Mouse (Mus musculus) ES-E14 (cell line): ENCODE measurements around the gene Rasgrp1. TPM values are rescaled to one million over a fixed set of nuclear protein-coding genes. Genes with fewer than 3 reads are reported as not detected.

Source experiments
- DNase-seq: peaks from one replicate; pipeline ENCODE4 v3.0.0-alpha.2; 2013; ENCODE audit warnings: low read depth, low spot score
- H3K27ac ChIP-seq: 2 replicates; pipeline ENCODE4 v1.5.1; 2012; ENCODE audit warnings: low read depth, mild to moderate bottlenecking, low read length, moderate library complexity, mixed read lengths; ENCODE audit not compliant: poor library complexity, insufficient read depth, severe bottlenecking
- H3K36me3 ChIP-seq: 2 replicates; pipeline ENCODE4 v1.6.1; 2012; ENCODE audit warnings: mild to moderate bottlenecking, low read length, moderate library complexity, mixed read lengths; ENCODE audit not compliant: control insufficient read depth, poor library complexity, insufficient read depth, severe bottlenecking
- H3K4me1 ChIP-seq, 2 experiments: fragments of 150-350 bp in 1 of 2; sonication (generic) in 1 of 2; 2 replicates each; pipeline ENCODE4 v1.6.1; 2012; ENCODE audit warnings: low read length in 2 of 2, mild to moderate bottlenecking in 1 of 2, mixed read lengths in 1 of 2; ENCODE audit not compliant: control insufficient read depth in 2 of 2, insufficient read depth in 2 of 2, poor library complexity in 1 of 2
- H3K4me3 ChIP-seq, 2 experiments: fragments of 150-350 bp in 1 of 2; sonication (generic) in 1 of 2; 2 replicates each; pipeline ENCODE4 v1.5.1; 2012; ENCODE audit warnings: low read length in 2 of 2, low read depth in 1 of 2, mild to moderate bottlenecking in 1 of 2, mixed read lengths in 1 of 2; ENCODE audit not compliant: insufficient read depth in 1 of 2, poor library complexity in 1 of 2, severe bottlenecking in 1 of 2
- H3K9ac ChIP-seq: 2 replicates; pipeline ENCODE4 v1.6.1; 2012; ENCODE audit warnings: low read depth, mild to moderate bottlenecking, low read length, mixed read lengths; ENCODE audit not compliant: poor library complexity, insufficient read depth, severe bottlenecking
- H3K9me3 ChIP-seq: fragments of 150-350 bp; sonication (generic); 2 replicates; pipeline ENCODE4 v1.6.1; 2012; ENCODE audit warnings: low read depth, mild to moderate bottlenecking, low read length; ENCODE audit not compliant: control insufficient read depth, insufficient read depth
- CHD2 ChIP-seq: IDR thresholded peaks from 2 replicates; pipeline ENCODE4 v1.6.1; 2014; ENCODE audit warnings: mild to moderate bottlenecking, low read depth, low read length, inconsistent platforms
- HCFC1 ChIP-seq: IDR thresholded peaks from 2 replicates; pipeline ENCODE4 v1.6.1; 2012; ENCODE audit warnings: low read length, inconsistent platforms, borderline replicate concordance; ENCODE audit not compliant: insufficient read depth
- MAFK ChIP-seq: IDR thresholded peaks from 2 replicates; pipeline ENCODE4 v1.6.1; 2014; ENCODE audit warnings: mild to moderate bottlenecking, low read depth, low read length, inconsistent platforms; ENCODE audit not compliant: insufficient read depth
- ZC3H11A ChIP-seq: IDR thresholded peaks from 2 replicates; pipeline ENCODE4 v1.6.1; 2012; ENCODE audit warnings: low read depth, mild to moderate bottlenecking, inconsistent platforms, low read length, borderline replicate concordance
- ZNF384 ChIP-seq: IDR thresholded peaks from 2 replicates; pipeline ENCODE4 v1.6.1; 2012; ENCODE audit warnings: low read depth, low read length, inconsistent platforms
- in situ Hi-C, 2 experiments: fragments of 600-800 bp; cut with MboI; formaldehyde crosslinking; loops; one replicate each; pipeline ENCODE4 v1.15.1; 2025; ENCODE audit warnings: low sequenced_read_pairs in 2 of 2, inconsistent platforms in 1 of 2; ENCODE audit not compliant: unreplicated experiment in 2 of 2
- total RNA-seq: library from RNA; depleted of rRNA; stranded (reverse); fragments of 300-350 nt; gene quantifications from 2 replicates; pipeline ENCODE4 v1.2.3, GENCODE M21; 2012

The Rasgrp1 gene
- total RNA-seq, 1 experiment, result 0.67 TPM

DNA sequence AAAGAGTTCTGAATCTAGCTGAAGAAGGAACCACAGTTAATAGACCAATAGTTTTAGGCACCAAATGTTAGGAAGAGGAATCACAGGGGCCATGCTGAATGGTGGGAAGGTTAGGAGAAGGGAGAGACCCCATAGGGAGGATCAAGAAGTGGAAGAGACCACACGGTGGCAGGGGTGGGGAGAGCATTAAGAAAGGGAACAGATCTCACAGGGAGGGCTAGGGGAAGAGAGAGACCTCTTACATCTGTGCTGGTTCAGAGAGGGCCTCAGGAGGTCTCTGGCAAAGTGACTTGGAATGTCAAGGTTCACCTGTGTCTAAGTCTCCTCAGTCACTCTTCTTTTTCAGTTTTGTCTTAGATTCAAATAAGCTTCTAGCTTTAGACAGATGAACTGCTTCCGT, 30.8 kb downstream of the Rasgrp1 start:
- in situ Hi-C loops, result no loop called here
- no peak for TF ChIP-seq CHD2
- TF ChIP-seq ZNF384, result no peak
- no peak for TF ChIP-seq ZC3H11A
- no peak for TF ChIP-seq HCFC1
- no peak for TF ChIP-seq MAFK
- no peaks in the 10 kb centered on the region for H3K36me3 ChIP-seq
- no peaks in the 10 kb centered on the region for H3K4me1 ChIP-seq
- H3K9ac ChIP-seq, result no peak overlapping the region
- no peak for DNase-seq
- no peaks in the 10 kb centered on the region for H3K9me3 ChIP-seq
- H3K27ac ChIP-seq, result no peak overlapping the region
- H3K4me3 ChIP-seq, result no peak overlapping the region

DNA sequence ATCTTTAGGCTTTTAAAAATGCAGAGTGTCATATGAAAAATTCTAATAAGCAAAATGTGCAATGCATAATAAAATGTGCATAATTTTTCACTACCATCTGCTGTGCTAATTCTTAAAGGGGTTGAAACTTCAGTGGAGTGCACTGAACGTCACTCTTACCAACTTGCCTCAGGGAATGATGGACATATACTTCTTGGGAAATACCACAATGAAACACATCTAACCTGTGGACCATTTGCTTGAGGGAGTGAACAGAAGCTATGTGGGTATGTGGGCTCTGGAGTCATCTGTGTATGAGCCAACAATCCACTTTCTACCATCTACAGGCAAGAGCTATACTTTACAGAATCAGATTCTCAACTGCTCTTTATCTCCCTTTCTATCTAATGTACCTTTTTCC, 31.5 kb downstream of the Rasgrp1 start:
- Histone ChIP-seq H3K9ac (no peak overlapping the region), H3K4me1 (no peaks in the 10 kb centered on the region), H3K4me3 (no peak overlapping the region), H3K27ac (no peak overlapping the region), H3K36me3 (no peaks in the 10 kb centered on the region), H3K9me3 (no peaks in the 10 kb centered on the region)
- no peak for TF ChIP-seq HCFC1
- TF ChIP-seq ZNF384, result no peak
- TF ChIP-seq CHD2, result no peak
- TF ChIP-seq MAFK, result no peak
- TF ChIP-seq ZC3H11A, result no peak
- no peak for DNase-seq
- in situ Hi-C loops, result no loop called here

DNA sequence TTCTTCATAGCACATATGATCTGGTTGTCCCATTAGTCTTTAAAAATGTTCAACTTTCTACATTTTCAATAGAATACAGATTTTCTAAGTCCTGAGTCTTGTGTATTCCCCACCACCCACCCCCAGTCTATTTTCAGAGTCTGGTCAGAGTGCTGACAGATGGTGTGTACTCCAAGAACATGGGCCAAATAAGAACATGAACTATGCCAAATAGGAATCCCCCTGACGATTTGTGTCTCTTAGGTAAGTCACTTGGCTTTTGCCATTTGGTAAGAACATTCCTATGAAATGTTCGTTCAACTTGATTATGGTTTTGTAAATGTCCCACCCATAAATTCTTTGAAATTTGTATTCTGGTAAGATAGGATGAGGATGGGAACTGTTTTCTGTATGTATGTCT, 33.8 kb downstream of the Rasgrp1 start:
- H3K36me3 ChIP-seq, result no peaks in the 10 kb centered on the region
- TF ChIP-seq MAFK (no peak), ZC3H11A (no peak), HCFC1 (no peak), CHD2 (no peak), ZNF384 (no peak)
- H3K9ac ChIP-seq, result no peak overlapping the region
- H3K4me3 ChIP-seq, result no peak overlapping the region
- no peaks in the 10 kb centered on the region for H3K9me3 ChIP-seq
- in situ Hi-C loops, result no loop called here
- no peaks in the 10 kb centered on the region for H3K4me1 ChIP-seq
- no peak overlapping the region for H3K27ac ChIP-seq
- no peak for DNase-seq

DNA sequence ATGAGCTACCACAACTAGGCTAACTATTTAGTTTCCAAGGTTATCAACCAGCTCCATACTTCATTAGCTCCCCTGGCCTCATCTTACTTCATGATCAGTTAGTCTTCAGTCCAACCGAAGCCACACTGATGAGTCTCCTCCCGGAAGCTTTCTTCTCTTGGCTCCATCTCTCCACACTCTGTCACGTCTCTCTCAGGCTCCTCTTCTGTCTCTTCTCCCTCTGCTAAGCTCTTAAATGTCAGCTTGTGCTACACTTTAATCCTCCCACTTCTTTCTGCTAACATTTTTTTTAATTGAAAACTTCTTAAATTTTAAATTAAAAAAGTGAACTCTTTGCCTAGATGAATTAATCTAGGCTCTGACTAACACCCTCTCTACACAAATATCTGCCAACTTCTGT, 34.8 kb downstream of the Rasgrp1 start:
- Histone ChIP-seq H3K36me3 (no peaks in the 10 kb centered on the region), H3K9ac (no peak overlapping the region), H3K4me3 (no peak overlapping the region), H3K27ac (no peak overlapping the region), H3K4me1 (no peaks in the 10 kb centered on the region), H3K9me3 (no peaks in the 10 kb centered on the region)
- DNase-seq, result no peak
- TF ChIP-seq HCFC1, result no peak
- TF ChIP-seq MAFK, result no peak
- in situ Hi-C loops, result no loop called here

DNA sequence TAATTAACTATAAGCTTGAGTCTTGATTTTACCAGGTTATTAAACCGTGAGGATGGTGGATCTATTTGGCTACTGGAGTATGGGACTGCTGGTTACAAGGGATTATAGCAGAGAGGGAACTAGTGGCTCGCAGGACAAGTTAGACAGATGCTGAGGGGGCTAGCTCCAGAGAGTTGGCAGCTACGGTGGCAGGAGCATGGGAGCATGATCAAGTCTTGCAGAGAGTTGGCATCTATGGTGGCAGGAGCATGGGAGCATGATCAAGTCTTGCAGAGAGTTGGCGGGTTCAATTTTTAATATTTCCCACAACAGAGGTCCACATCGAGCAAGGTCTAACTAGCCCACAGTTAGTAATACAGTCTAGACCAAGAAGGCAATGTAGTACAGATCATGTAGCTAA, 37.9 kb downstream of the Rasgrp1 start:
- in situ Hi-C loops, result no loop called here
- no peak for DNase-seq
- H3K4me3 ChIP-seq, result no peak overlapping the region
- H3K9me3 ChIP-seq, result no peaks in the 10 kb centered on the region
- H3K4me1 ChIP-seq, result no peaks in the 10 kb centered on the region
- no peaks in the 10 kb centered on the region for H3K36me3 ChIP-seq
- TF ChIP-seq ZC3H11A (no peak), MAFK (no peak), HCFC1 (no peak), ZNF384 (no peak), CHD2 (no peak)
- no peak overlapping the region for H3K9ac ChIP-seq
- H3K27ac ChIP-seq, result no peak overlapping the region
